Mouse (Mus musculus) bone marrow, adult 2 months (tissue): ENCODE results near the gene Slc35e3. TPM values are rescaled to one million over a fixed set of nuclear protein-coding genes. Genes with fewer than 3 reads are reported as not detected.

ENCODE experiments used
- H3K27ac ChIP-seq: fragments of 200-500 bp; 2 replicates; pipeline ENCODE4 v1.5.1; 2012; ENCODE audit warnings: low read depth, mild to moderate bottlenecking, control low read depth, inconsistent platforms, low read length; ENCODE audit not compliant: control insufficient read depth, poor library complexity, insufficient read depth
- H3K4me1 ChIP-seq: fragments of 200-500 bp; 2 replicates; pipeline ENCODE4 v1.6.1; 2011; ENCODE audit warnings: low read length; ENCODE audit not compliant: control insufficient read depth, insufficient read depth
- H3K4me3 ChIP-seq: fragments of 200-500 bp; replicated peaks from 2 replicates; pipeline ENCODE3; 2011; ENCODE audit warnings: mild to moderate bottlenecking, low read depth, low read length, control low read depth; ENCODE audit not compliant: control insufficient read depth
- CTCF ChIP-seq: fragments of 200-500 bp; IDR thresholded peaks from 2 replicates; pipeline ENCODE4 v1.5.1; 2011; ENCODE audit warnings: low read length, control low read depth; ENCODE audit not compliant: control insufficient read depth, insufficient read depth
- POLR2A ChIP-seq: fragments of 200-500 bp; IDR thresholded peaks from 2 replicates; pipeline ENCODE4 v1.6.1; 2011; ENCODE audit warnings: low read depth, mild to moderate bottlenecking, control low read depth, low read length, borderline replicate concordance; ENCODE audit not compliant: control insufficient read depth
- WGBS: fragments of 180-500 bp; shearing (Covaris S2); methylation state at CpG from one replicate; pipeline ENCODE4 v1.1.7; 2018; 5-methylcytosine and 5-hydroxymethylcytosine counted together
- polyA plus RNA-seq: library from polyadenylated mRNA; stranded (reverse); fragments of >200 nt; gene quantifications from 2 replicates; pipeline ENCODE4 v1.2.4, GENCODE M21; 2011; ENCODE audit warnings: low replicate concordance; ENCODE audit not compliant: missing spikeins, insufficient read depth, insufficient read length

Slc35e3 gene
- polyA plus RNA-seq, 1 experiment, result 8.3 TPM

DNA sequence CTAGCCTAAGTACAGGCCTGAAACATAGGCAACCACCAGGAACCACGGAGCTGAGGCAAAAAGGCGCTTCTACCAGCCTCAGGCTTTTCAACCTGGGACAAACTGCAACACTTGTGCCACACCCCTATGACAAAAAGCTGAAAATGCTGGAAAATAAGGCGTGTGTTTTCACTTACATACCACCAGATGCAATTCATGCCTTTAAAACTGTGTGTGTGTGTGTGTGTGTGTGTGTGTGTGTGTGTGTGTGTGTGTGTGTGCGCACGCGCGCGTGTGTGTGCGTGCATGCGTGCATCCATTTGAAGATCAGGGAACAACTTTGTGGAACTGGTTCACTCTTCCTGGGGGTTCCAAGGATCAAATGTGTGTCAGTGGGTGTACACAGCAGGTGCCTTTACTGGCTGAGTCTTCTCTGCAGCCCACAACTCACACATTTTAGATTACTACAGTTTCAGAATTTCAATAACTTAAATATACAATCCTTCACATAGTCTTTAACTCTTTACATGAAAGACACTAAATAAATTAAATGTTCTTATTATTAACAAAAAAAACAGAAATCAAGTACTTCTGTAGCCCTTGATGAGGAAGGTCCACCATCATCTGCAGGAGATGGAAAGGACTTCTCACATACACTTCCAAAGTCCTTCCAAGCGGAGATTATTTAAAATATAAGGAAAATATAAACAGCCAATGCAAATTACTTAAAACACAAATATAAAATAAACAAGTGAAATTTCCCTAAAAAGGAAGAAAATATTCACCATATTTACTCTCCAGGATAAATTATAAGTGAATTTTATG is 56.7 kb downstream of the Slc35e3 start:
- no peak for TF ChIP-seq CTCF
- TF ChIP-seq POLR2A, result no peak
- no peaks in the 10 kb centered on the region; the same call in 1 of the 2 replicates for H3K4me1 ChIP-seq
- no peak overlapping the region for H3K4me3 ChIP-seq
- 94% methylated on average over 11 of the region's 11 CpGs for WGBS
- no peak overlapping the region for H3K27ac ChIP-seq

DNA sequence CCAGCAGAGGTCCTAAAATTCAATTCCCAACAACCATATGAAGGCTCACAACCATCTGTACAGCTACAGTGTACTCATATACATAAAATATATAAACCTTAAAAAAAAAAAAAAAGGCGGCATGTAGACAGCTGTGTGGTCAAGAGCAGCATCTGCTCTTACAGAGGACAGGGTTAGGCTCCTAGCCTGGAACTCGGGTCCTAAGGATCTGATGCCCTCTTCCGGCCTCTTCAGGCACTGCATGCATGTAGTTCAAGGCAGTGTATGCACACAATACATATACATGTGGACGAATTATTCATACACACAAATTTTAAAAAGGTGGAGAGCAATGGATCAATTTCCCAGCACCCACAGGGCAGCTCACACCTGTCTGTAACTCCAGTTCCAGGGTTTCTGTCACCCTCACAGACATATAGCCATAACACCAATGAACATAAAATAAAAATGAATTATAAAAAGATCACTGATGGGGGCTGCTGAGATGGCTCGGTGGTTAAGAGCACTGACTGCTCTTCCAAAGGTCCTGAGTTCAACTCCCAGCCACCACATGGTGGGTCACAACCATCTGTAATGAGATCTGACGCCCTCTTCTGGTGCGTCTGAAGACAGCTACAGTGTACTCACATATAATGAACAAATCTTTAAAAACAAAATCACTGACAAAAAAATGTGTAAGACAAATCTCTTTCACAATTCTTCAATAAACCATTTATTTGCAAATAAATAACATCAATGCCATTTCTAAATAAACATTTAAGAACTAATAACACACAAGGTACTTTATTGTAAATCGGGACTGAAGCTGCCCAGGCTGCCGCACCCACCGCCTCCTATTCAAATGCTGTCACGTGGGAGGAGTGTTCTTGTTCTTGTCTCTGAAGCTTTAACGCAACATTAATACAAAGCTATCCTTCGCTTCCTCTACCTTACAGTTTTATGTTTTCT is 57.7 kb downstream of the Slc35e3 start:
- Histone ChIP-seq H3K4me3 (no peak overlapping the region), H3K4me1 (no peaks in the 10 kb centered on the region; the same call in 1 of the 2 replicates), H3K27ac (no peak overlapping the region)
- no peak for TF ChIP-seq POLR2A
- TF ChIP-seq CTCF, result peak; percentile 47
- 82% methylated on average over 13 of the region's 13 CpGs for WGBS

- H3K4me1 ChIP-seq, result no peaks in the 10 kb centered on the region; the same call in 1 of the 2 replicates
These were observed 58.6 kb downstream of the Slc35e3 start for GRCm38 (mm10) chr10:117687577-117687976.

DNA sequence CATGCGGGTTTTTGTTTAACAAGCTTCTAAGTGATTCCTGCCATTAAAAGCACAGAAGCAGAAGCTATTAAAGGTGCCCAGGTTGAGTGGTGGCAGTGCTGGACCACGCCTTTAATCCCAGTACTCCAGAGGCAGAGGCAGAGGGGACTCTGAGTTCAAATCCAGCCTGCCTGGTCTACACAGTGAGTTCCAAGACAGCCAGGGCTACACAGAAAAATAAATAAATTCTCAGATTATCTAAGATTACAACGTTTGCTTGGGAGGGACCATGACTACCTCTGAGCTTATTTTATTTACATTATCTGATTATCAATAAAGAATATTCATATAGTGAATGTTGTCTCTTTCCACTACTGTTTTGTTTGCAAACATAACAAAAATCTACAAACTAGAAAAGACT is 59.1 kb downstream of the Slc35e3 start:
- no peak for TF ChIP-seq POLR2A
- no peak for TF ChIP-seq CTCF
- Histone ChIP-seq H3K4me3 (no peak overlapping the region), H3K27ac (no peak overlapping the region), H3K4me1 (no peaks in the 10 kb centered on the region; the same call in 1 of the 2 replicates)
- 82% methylated on average over 3 of the region's 3 CpGs for WGBS

More at GRCm38 (mm10) chr10:117687577-117687976, 58.6 kb downstream of the Slc35e3 start:
- WGBS, result 79% methylated on average over 7 of the region's 7 CpGs
- Histone ChIP-seq H3K4me3 (no peak overlapping the region), H3K27ac (no peak overlapping the region)
- no peak for TF ChIP-seq CTCF

DNA sequence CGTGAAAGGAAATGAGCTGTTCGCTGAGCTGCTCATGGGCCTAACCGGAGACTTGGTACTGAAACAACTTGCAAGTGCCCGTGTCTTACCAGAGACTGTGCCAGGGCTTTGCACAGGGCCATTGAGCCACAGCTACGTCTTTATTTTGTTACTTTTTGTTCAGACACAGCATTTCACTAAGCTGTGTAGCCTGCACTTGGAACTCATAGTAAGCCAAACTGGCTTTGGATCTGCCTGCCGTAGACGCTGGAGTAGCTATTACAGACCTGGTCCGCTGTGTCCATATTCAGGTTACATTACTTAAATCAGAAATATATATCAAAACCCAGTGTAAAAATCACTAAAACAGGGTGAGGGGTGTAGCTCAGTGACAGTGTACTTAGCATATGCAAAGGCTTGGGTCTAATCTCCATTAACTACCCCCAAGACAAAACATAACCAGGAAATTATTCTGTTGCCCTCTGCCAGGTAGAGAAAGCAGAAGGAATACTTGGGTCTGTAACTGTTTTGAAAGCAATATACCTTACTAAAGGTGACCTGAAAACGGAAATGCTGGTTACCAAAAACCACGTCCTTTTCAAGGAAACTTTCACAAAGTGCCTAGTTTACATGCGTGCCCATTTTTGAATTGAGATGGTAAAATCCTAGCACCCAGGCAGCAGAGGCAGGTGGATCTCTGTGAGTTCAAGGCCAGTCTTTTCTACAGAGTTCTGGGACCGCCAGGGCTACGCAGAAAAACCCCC is 60.1 kb downstream of the Slc35e3 start:
- TF ChIP-seq CTCF, result no peak
- TF ChIP-seq POLR2A, result no peak
- Histone ChIP-seq H3K4me3 (no peak overlapping the region), H3K4me1 (no peaks in the 10 kb centered on the region; the same call in 1 of the 2 replicates), H3K27ac (no peak overlapping the region)
- 77% methylated on average over 13 of the region's 13 CpGs for WGBS

GRCm38 (mm10) chr10:117685171-117685848 is 60.9 kb downstream of the Slc35e3 start:
- no peaks in the 10 kb centered on the region; the same call in 1 of the 2 replicates for H3K4me1 ChIP-seq
- TF ChIP-seq CTCF (no peak), POLR2A (no peak)
- no peak overlapping the region for H3K27ac ChIP-seq
- H3K4me3 ChIP-seq, result no peak overlapping the region
- 64% methylated on average over 15 of the region's 15 CpGs for WGBS

DNA sequence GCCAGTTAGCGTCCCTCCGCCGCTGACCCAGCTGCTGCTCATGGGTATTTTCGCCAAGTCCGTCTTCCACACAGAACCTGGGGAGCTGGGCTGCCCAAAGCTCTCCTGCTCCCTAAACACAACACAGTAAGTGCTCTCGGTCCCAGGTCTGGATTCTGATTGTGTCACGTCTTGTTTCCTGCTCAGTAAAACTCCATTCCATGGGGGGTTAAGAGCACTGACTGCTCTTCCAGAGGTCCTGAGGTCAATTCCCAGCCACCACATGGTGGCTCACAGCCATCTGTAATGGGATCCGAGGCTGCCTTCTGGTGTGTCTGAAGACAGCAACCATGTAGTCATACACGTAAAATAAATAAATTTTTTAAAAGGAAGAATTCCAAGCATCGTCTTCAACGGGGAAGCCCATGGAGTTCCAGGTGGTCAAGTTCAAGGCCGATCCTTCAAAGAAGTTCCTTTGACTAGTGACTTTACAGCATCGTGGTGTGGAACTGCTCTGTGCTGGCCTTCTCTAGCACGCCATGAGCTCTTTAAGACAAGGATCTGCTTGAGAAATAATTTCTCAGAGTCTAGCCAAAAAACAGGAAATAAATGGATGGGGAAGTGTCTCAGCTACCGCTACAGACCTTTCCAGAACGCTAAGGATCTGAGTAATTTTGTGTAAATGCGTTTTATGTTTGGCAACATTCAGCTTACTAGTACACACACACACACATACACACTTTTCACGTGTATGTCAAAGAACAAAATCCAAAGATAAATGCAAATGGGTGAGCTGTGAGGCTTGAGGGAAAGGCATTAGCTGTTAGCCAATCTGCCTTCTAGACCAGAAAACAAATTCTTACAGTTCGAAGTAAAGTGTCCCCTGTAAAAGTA is 61.6 kb downstream of the Slc35e3 start:
- H3K4me3 ChIP-seq, result no peak overlapping the region
- H3K4me1 ChIP-seq, result no peaks in the 10 kb centered on the region; the same call in 1 of the 2 replicates
- WGBS, result 53% methylated on average over 19 of the region's 19 CpGs
- TF ChIP-seq CTCF (no peak), POLR2A (no peak)
- H3K27ac ChIP-seq, result no peak overlapping the region

DNA sequence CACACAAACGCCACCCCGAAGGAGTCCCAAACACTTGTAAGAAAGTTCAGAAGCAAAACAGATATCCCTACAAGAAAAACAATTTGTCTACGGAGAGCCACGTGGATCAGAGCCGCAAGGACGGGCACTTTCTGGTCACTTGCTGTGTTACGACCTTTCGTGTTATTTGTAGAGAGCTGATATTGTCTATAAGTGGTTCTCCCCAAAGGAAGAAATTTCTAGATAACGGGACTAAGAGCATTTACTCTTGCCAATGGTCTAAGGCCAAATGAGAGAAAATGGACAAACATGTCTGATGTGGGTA is 62.5 kb downstream of the Slc35e3 start:
- Histone ChIP-seq H3K4me3 (no peak overlapping the region), H3K27ac (no peak overlapping the region), H3K4me1 (no peaks in the 10 kb centered on the region; the same call in 1 of the 2 replicates)
- TF ChIP-seq POLR2A (no peak), CTCF (no peak)
- WGBS, result 92% methylated on average over 9 of the region's 9 CpGs

Other genes with a start within 250 kb of the Slc35e3 start
- gene Cpm, start 116.9 kb downstream of the Slc35e3 start, polyA plus RNA-seq, result 2.6 and 11.6 TPM in 2 replicates
- 19.1 and 55.7 TPM in 2 replicates for gene Mdm2, start 35.6 kb downstream of the Slc35e3 start, polyA plus RNA-seq
- 22.8 and 31.1 TPM in 2 replicates for gene Nup107, start 46.3 kb upstream of the Slc35e3 start, polyA plus RNA-seq
- gene Rap1b, start 99.7 kb upstream of the Slc35e3 start, polyA plus RNA-seq, result 119 and 178 TPM in 2 replicates